Mouse (Mus musculus) embryonic stem cell, embryonic (primary cell): ENCODE measurements around the gene Btbd35f30.
"Not testable (repeated sequence)": the region's sequence is repeated elsewhere in the genome, so short reads cannot be mapped to it uniquely, and the experiment has no call there.

Source experiments
- CTCF ChIA-PET, 4 experiments: fragments of 300-600 bp in 2 of 4; fragments of 350-600 bp in 2 of 4; sonication (Branson Sonifier 250); formaldehyde crosslinking; loops; one replicate each; lab custom pipeline; 2022; ENCODE audit warnings: inconsistent platforms in 2 of 4; lab: Charles Lee
- POLR2A ChIA-PET, 4 experiments: fragments of 300-600 bp in 2 of 4; fragments of 350-600 bp in 2 of 4; sonication (Branson Sonifier 250); formaldehyde crosslinking; loops; one replicate each; lab custom pipeline; 2022; ENCODE audit warnings: antibody characterized with exemption in 4 of 4, inconsistent platforms in 1 of 4; lab: Charles Lee

The Btbd35f30 gene

GRCm38 (mm10) chrX:32894325-32894724 lies at the start of gene Btbd35f30:
TSS of gene Btbd35f30 (plus strand) at chrX:32894625.
- POLR2A ChIA-PET, CTCF ChIA-PET: not testable (repeated sequence)

DNA sequence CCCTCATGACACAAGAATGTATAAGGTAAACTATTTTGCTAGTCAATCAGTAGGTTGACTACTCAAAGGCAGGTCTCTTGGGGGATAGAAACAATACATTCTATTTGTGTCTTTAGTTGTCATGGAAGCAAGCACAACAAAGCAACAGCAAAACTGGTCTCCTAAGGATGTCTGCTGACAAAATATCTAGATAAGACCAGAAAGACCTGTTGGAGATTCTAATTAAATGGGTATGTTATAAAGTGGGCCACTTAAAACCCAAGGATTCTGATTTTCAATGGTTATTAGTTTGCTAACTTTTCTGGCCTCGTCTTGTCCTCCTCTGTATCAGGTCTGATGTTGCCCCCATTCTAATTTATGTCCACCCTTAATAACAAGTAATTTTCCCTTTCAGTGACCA lies 47.0 kb downstream of the Btbd35f30 start, which contains the start of gene Gm21789:
Gene Gm21789, plus strand, starts transcription at position 301 of the 400 bp plus-strand sequence.
- CTCF ChIA-PET, POLR2A ChIA-PET: not testable (repeated sequence)
